Mouse (Mus musculus) cerebellum, adult 9-11 months (tissue): ENCODE data around the gene Parp11.
A peak's percentile ranks its signal among the peaks of the same experiment; 100 is the strongest.

ENCODE experiments used
- DNase-seq: peaks from one replicate; pipeline ENCODE4 v3.0.0; 2022

The Parp11 gene

GRCm38 (mm10) chr6:127449531-127450422, 3.1 kb downstream of the Parp11 start:
- no peak for DNase-seq

GRCm38 (mm10) chr6:127453407-127454343, 7.0 kb downstream of the Parp11 start:
- DNase-seq, result peak; percentile 90

- DNase-seq, result no peak
Measured at GRCm38 (mm10) chr6:127454344-127454707, 7.7 kb downstream of the Parp11 start.

- DNase-seq, result no peak
Measured at GRCm38 (mm10) chr6:127454809-127455208, 8.2 kb downstream of the Parp11 start.

- no peak for DNase-seq
Measured at GRCm38 (mm10) chr6:127455440-127455839, 8.8 kb downstream of the Parp11 start.

- DNase-seq, result no peak
Measured at GRCm38 (mm10) chr6:127456769-127457168, 10.1 kb downstream of the Parp11 start.

GRCm38 (mm10) chr6:127459776-127460175, 13.1 kb downstream of the Parp11 start:
- DNase-seq, result no peak

- no peak for DNase-seq
Measured at GRCm38 (mm10) chr6:127461491-127461890, 14.9 kb downstream of the Parp11 start.

GRCm38 (mm10) chr6:127462251-127462650, 15.6 kb downstream of the Parp11 start:
- no peak for DNase-seq

- no peak for DNase-seq
Measured at GRCm38 (mm10) chr6:127463273-127464001, 16.8 kb downstream of the Parp11 start.

GRCm38 (mm10) chr6:127464523-127464922, 17.9 kb downstream of the Parp11 start:
- no peak for DNase-seq

GRCm38 (mm10) chr6:127466749-127467310, 20.2 kb downstream of the Parp11 start:
- DNase-seq, result no peak

GRCm38 (mm10) chr6:127472078-127472477, 25.4 kb downstream of the Parp11 start:
- no peak for DNase-seq

- DNase-seq, result no peak
Measured at GRCm38 (mm10) chr6:127473961-127474360, 27.3 kb downstream of the Parp11 start.

- no peak for DNase-seq
Measured at GRCm38 (mm10) chr6:127475231-127475630, 28.6 kb downstream of the Parp11 start.

GRCm38 (mm10) chr6:127491046-127491445, 44.4 kb downstream of the Parp11 start:
- no peak for DNase-seq

GRCm38 (mm10) chr6:127492561-127492960, 45.9 kb downstream of the Parp11 start:
- DNase-seq, result no peak

GRCm38 (mm10) chr6:127493750-127494149, 47.1 kb downstream of the Parp11 start:
- no peak for DNase-seq

- no peak for DNase-seq
Measured at GRCm38 (mm10) chr6:127494357-127494756, 47.7 kb downstream of the Parp11 start.

GRCm38 (mm10) chr6:127495251-127495650, 48.6 kb downstream of the Parp11 start:
- no peak for DNase-seq

GRCm38 (mm10) chr6:127495876-127496275, 49.2 kb downstream of the Parp11 start:
- no peak for DNase-seq

- peak; percentile 28 for DNase-seq
Measured at GRCm38 (mm10) chr6:127496841-127497656, 50.4 kb downstream of the Parp11 start.
